9 mouse cellular contexts compared by ENCODE assay signal in genomic region chr19:55923789-55924426, GRCm38 (mm10).
DNase-seq lines count a peak whose midpoint lies in the region; ATAC-seq and TF ChIP-seq lines count a peak whose summit lies in the region.
"Had no signal": no experiment of that assay in that cellular context is flagged by ENCODE, and none has a peak within 500 bp of the region (broad histone marks: within the 10 kb centered on the region; RNA-seq: fewer than 3 reads in every experiment).

No protein-coding gene starts in this region.

- peaks cover 3% of the 10 kb centered on the region; the same call in 1 of the 2 replicates for H3K36me3 ChIP-seq in kidney, adult 2 months (ENCODE audit: control insufficient read depth, insufficient read depth, low read length)
- peaks cover 16% of the 10 kb centered on the region; the same call in 1 of the 2 replicates for H3K36me3 ChIP-seq in hindbrain, embryonic 12.5 days

- no peak overlapping the region for H3K9ac ChIP-seq in hindbrain, embryonic 12.5 days

- H3K27me3 ChIP-seq in kidney, adult 2 months (replicated peaks; ENCODE audit: control insufficient read depth, insufficient read depth, low read length), result no peaks in the 10 kb centered on the region
- no peaks in the 10 kb centered on the region for H3K27me3 ChIP-seq in hindbrain, embryonic 12.5 days

- H3K4me3 ChIP-seq in kidney, adult 2 months (ENCODE audit: insufficient read depth, low read depth, low read length), result no peak overlapping the region
- no peak overlapping the region for H3K4me3 ChIP-seq in hindbrain, embryonic 12.5 days

- no peak for TF ChIP-seq CTCF in kidney, adult 2 months (conservative IDR thresholded peaks at IDR 0.05; ENCODE audit: insufficient read depth, insufficient read length, low read depth, low read length)

- H3K9me3 ChIP-seq in hindbrain, embryonic 12.5 days (replicated peaks), result no peaks in the 10 kb centered on the region

- H3K4me1 ChIP-seq in kidney, adult 2 months (ENCODE audit: control insufficient read depth, insufficient read depth, low read length), result no peaks in the 10 kb centered on the region
- peaks cover 6% of the 10 kb centered on the region for H3K4me1 ChIP-seq in hindbrain, embryonic 12.5 days

- H3K27ac ChIP-seq in kidney, adult 2 months (ENCODE audit: insufficient read depth, low read depth, low read length), result no peak overlapping the region
- no peak overlapping the region for H3K27ac ChIP-seq in hindbrain, embryonic 12.5 days

- DNase-seq in kidney, adult 2 months, result peak; percentile 10
- DNase-seq in kidney, adult 18-20 months, result no peak
- peak; percentile 45 for DNase-seq in ZHBTc4 (ENCODE audit: low read depth, low spot score)
- DNase-seq in mesoderm, embryonic 11.5 days (ENCODE audit: low read depth, low spot score), result peak; percentile 61
- no peak for DNase-seq in adrenal gland, postnatal 25 days
- DNase-seq: cerebellum, adult 11 months had no signal

- 49% methylated on average over 12 of the region's 12 CpGs for WGBS in kidney, adult 2 months
- 23% methylated on average over 12 of the region's 12 CpGs for WGBS in hindbrain, embryonic 12.5 days

- peak; percentile 77 for ATAC-seq in hindbrain, embryonic 12.5 days (ENCODE audit: low FRiP score)
- ATAC-seq in megakaryocyte progenitor cell, adult 5-6 weeks (replicated peaks; ENCODE audit: poor library complexity), result no peak
- ATAC-seq in cerebellum, adult (ENCODE audit: insufficient number of reproducible peaks, low FRiP score, low TSS enrichment), result no peak

- TF ChIP-seq POLR2A in kidney, adult 2 months (IDR thresholded peaks at IDR 0.05; ENCODE audit: low read depth, low read length), result no peak

- H3K4me2 ChIP-seq in hindbrain, embryonic 12.5 days (replicated peaks), result no peak overlapping the region

Comparison
In these comparisons a context has a peak if more than half of its experiments do, and no peak if none do; other contexts are left out.
1. DNase-seq: peak in kidney, adult 2 months (single experiment), ZHBTc4 (single experiment) and mesoderm, embryonic 11.5 days (single experiment); none in kidney, adult 18-20 months (single experiment) and adrenal gland, postnatal 25 days (single experiment).